Mouse (Mus musculus) liver, embryonic 11.5 days (tissue): ENCODE data around the gene Gm20696. TPM values are rescaled to one million over a fixed set of nuclear protein-coding genes. Genes with fewer than 3 reads are reported as not detected.

ENCODE experiments used
- ATAC-seq: fragments of 200-750 bp; cut with Nextera tagmentation; replicated peaks from 2 replicates; pipeline ENCODE4 v1.8.0; 2017; ENCODE audit warnings: moderate number of reproducible peaks, mild to moderate bottlenecking, moderate TSS enrichment, moderate library complexity; ENCODE audit not compliant: low FRiP score
- DNase-seq: peaks from one replicate; pipeline ENCODE4 v3.0.0-alpha.2; 2017; ENCODE audit warnings: low spot score
- H3K27ac ChIP-seq: fragments of 300-500 bp; sonication (generic); 2 replicates; pipeline ENCODE4 v1.5.1; 2014; ENCODE audit warnings: mild to moderate bottlenecking, low read depth, low read length, control low read depth
- H3K27me3 ChIP-seq: fragments of 300-500 bp; sonication (generic); replicated peaks from 2 replicates; pipeline ENCODE4 v1.6.1; 2014; ENCODE audit warnings: low read length, mixed read lengths; ENCODE audit not compliant: control insufficient read depth, insufficient read depth
- H3K36me3 ChIP-seq: fragments of 300-500 bp; sonication (generic); 2 replicates; pipeline ENCODE4 v1.6.1; 2014; ENCODE audit warnings: mild to moderate bottlenecking, low read length, moderate library complexity, mixed read lengths; ENCODE audit not compliant: control insufficient read depth, insufficient read depth
- H3K4me1 ChIP-seq: fragments of 300-500 bp; sonication (generic); replicated peaks from 2 replicates; pipeline ENCODE4 v1.6.1; 2014; ENCODE audit warnings: low read length, mixed read lengths; ENCODE audit not compliant: control insufficient read depth, insufficient read depth
- H3K4me2 ChIP-seq: fragments of 300-500 bp; sonication (generic); 2 replicates; pipeline ENCODE4 v1.6.1; 2014; ENCODE audit warnings: mild to moderate bottlenecking, control low read depth, moderate library complexity
- H3K4me3 ChIP-seq: fragments of 300-500 bp; sonication (generic); 2 replicates; pipeline ENCODE4 v1.5.1; 2014; ENCODE audit warnings: low read depth, low read length, control low read depth
- H3K9ac ChIP-seq: fragments of 300-500 bp; sonication (generic); 2 replicates; pipeline ENCODE4 v1.6.1; 2014; ENCODE audit warnings: low read depth, low read length, control low read depth
- H3K9me3 ChIP-seq: fragments of 300-500 bp; sonication (generic); 2 replicates; pipeline ENCODE4 v1.6.1; 2016; ENCODE audit warnings: low read length, inconsistent platforms, mixed read lengths; ENCODE audit not compliant: control insufficient read depth
- WGBS: fragments of 180-500 bp; shearing (Covaris S2); extraction: QIAGEN DNeasy Blood & Tissue Kit; methylation state at CpG from one replicate; pipeline ENCODE4 v1.1.7; 2014; 5-methylcytosine and 5-hydroxymethylcytosine counted together
- polyA plus RNA-seq: library from polyadenylated mRNA; unstranded; fragments of >200 nt; fragmentation: Nextera tagmentation; extraction: Ambion mirVana; gene quantifications from 2 replicates; pipeline ENCODE4 v1.2.1, GENCODE M21; 2014

The Gm20696 gene
- polyA plus RNA-seq, 1 experiment from 2014 or later = 2.4 TPM

DNA sequence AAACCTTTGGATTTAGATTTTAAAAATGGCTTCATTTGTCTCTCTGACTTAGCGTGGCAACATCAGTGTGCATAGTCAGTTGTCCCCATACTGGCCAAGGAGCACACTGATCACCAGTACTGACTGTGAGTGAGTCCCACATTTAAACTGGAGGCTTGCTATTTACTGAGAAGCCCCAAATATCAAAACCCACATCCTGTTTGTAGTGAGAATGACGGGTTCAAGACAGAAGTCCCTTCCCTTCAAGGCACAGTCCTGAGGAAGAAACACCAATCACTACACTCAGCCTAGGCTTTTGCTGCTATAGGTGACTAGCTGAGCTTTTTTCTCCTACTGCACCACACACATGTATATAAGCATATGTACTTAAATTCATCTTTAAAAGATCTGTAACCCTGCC lies 408.9 kb downstream of the Gm20696 start:
- no peaks in the 10 kb centered on the region for H3K27me3 ChIP-seq

DNA sequence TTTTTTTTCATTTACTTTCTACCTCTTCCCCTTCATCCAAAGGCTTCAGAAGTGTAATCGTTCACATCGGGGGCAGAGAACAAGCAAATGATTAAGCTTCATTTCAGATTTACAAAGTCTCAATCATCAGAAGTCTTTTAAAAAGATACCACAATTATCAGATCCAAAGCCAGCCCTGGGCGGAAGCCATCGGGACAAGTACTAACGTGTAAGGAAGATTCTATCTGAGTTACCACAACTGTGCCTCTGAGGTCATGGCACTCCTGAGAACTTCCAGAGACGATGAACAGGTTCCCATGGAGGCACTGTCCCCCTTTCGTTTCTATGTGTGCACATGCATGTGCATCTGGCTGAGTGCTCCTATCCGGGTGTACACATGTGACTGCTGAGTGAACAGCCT lies 413.3 kb downstream of the Gm20696 start:
- Histone ChIP-seq H3K27ac (no peak overlapping the region), H3K9me3 (no peaks in the 10 kb centered on the region), H3K4me3 (no peak overlapping the region), H3K4me1 (no peaks in the 10 kb centered on the region; the same call in 1 of the 2 replicates), H3K4me2 (no peak overlapping the region), H3K36me3 (no peaks in the 10 kb centered on the region), H3K9ac (no peak overlapping the region), H3K27me3 (no peaks in the 10 kb centered on the region)
- 73% methylated on average over 8 of the region's 8 CpGs for WGBS
- no peak for DNase-seq
- ATAC-seq = no peak

More for the DNA sequence above, 408.9 kb downstream of the Gm20696 start:
- peaks cover 4% of the 10 kb centered on the region; the same call in 1 of the 2 replicates for H3K4me1 ChIP-seq
- no peaks in the 10 kb centered on the region for H3K36me3 ChIP-seq
- no peak overlapping the region for H3K4me2 ChIP-seq
- H3K27ac ChIP-seq = no peak overlapping the region
- WGBS = 52% methylated on average over 2 of the region's 2 CpGs
- H3K4me3 ChIP-seq = no peak overlapping the region
- DNase-seq = no peak
- H3K9me3 ChIP-seq = no peaks in the 10 kb centered on the region
- no peak overlapping the region for H3K9ac ChIP-seq
- no peak for ATAC-seq

DNA sequence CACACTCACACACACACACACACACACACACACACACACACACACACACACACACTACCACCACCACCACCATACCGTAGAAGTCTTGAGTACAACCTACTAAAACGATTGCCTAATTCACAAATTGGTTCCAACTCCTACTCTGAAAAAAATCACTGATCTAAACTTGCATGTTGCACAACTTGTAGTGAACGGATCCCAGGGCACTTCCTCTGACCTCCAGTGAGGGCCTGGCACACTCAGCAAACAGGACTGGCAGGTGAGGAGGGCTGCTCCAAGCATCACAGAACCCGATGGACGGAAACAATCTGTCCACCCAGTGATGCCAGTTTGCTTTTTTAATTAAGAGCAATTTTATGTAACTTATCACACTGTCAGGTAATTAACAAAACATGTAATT lies 413.8 kb downstream of the Gm20696 start:
- no peak overlapping the region for H3K9ac ChIP-seq
- H3K9me3 ChIP-seq = no peaks in the 10 kb centered on the region
- WGBS = 66% methylated on average over 5 of the region's 5 CpGs
- ATAC-seq = no peak
- H3K36me3 ChIP-seq = no peaks in the 10 kb centered on the region
- no peaks in the 10 kb centered on the region; the same call in 1 of the 2 replicates for H3K4me1 ChIP-seq
- no peak overlapping the region for H3K27ac ChIP-seq
- no peak overlapping the region for H3K4me3 ChIP-seq
- no peak overlapping the region for H3K4me2 ChIP-seq
- H3K27me3 ChIP-seq = no peaks in the 10 kb centered on the region
- DNase-seq = no peak

DNA sequence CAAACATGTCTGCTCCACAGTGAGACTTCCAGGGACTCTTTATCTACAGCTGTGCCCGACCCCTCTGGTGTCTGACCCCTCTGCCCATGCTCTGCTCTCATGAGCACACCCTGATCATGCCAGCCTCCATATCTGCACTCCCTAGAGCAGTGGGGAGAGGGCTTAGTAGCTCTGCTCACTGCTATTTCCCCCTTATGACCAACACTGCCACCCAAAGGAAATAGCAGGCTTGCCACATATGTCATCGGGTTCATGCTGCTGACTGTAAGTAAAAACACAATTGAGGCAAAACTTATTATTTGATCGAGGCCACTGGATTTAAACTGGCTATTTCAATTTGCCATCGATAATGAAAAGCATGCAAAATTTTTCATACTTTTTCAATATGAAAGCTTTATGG lies 414.7 kb downstream of the Gm20696 start:
- Histone ChIP-seq H3K4me2 (no peak overlapping the region), H3K27ac (no peak overlapping the region), H3K36me3 (no peaks in the 10 kb centered on the region), H3K27me3 (no peaks in the 10 kb centered on the region), H3K9me3 (no peaks in the 10 kb centered on the region), H3K4me1 (no peaks in the 10 kb centered on the region), H3K9ac (no peak overlapping the region), H3K4me3 (no peak overlapping the region)
- WGBS = 80% methylated on average over 4 of the region's 4 CpGs
- no peak for ATAC-seq
- DNase-seq = no peak

DNA sequence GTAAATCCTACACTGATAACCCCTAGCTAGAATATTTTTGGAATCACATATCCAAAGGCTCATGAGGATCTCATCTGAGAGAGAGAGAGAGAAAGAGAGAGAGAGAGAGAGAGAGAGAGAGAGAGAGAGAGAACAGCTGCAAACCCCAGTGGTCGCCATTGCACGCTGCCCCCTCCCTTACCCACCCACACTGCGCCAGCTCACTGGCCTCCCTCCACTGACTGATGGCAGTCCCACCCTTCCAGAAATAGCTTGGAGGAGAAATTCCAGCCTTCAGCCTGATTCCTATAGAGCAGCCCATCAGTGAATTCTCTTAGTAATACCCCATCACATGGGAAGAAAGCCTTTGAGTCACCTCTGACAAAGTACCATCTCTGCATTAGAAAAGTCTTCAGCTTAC lies 415.4 kb downstream of the Gm20696 start:
- no peak overlapping the region for H3K4me3 ChIP-seq
- H3K4me1 ChIP-seq = no peaks in the 10 kb centered on the region
- H3K36me3 ChIP-seq = no peaks in the 10 kb centered on the region
- ATAC-seq (no peak), DNase-seq (no peak)
- WGBS = 91% methylated on average over 3 of the region's 3 CpGs
- no peak overlapping the region for H3K4me2 ChIP-seq
- H3K27ac ChIP-seq = no peak overlapping the region
- H3K27me3 ChIP-seq = no peaks in the 10 kb centered on the region
- H3K9ac ChIP-seq = no peak overlapping the region
- no peaks in the 10 kb centered on the region for H3K9me3 ChIP-seq

GRCm38 (mm10) chr6:99249496-99250030 lies 417.0 kb downstream of the Gm20696 start:
- H3K36me3 ChIP-seq = no peaks in the 10 kb centered on the region
- H3K9ac ChIP-seq = no peak overlapping the region

GRCm38 (mm10) chr6:99248396-99248795 lies 418.2 kb downstream of the Gm20696 start:
- Histone ChIP-seq H3K9me3 (no peaks in the 10 kb centered on the region), H3K36me3 (no peaks in the 10 kb centered on the region), H3K4me1 (no peaks in the 10 kb centered on the region), H3K4me3 (no peak overlapping the region), H3K27ac (no peak overlapping the region), H3K27me3 (no peaks in the 10 kb centered on the region), H3K9ac (no peak overlapping the region), H3K4me2 (no peak overlapping the region)
- WGBS = 69% methylated on average over 8 of the region's 8 CpGs
- ATAC-seq (no peak), DNase-seq (no peak)

More at GRCm38 (mm10) chr6:99249496-99250030, 417.0 kb downstream of the Gm20696 start:
- H3K27me3 ChIP-seq = no peaks in the 10 kb centered on the region
- H3K27ac ChIP-seq = no peak overlapping the region
- no peak for DNase-seq
- H3K4me1 ChIP-seq = no peaks in the 10 kb centered on the region
- no peak for ATAC-seq
- H3K9me3 ChIP-seq = no peaks in the 10 kb centered on the region
- no peak overlapping the region for H3K4me3 ChIP-seq
- WGBS = 77% methylated on average over 5 of the region's 5 CpGs
- no peak overlapping the region for H3K4me2 ChIP-seq

DNA sequence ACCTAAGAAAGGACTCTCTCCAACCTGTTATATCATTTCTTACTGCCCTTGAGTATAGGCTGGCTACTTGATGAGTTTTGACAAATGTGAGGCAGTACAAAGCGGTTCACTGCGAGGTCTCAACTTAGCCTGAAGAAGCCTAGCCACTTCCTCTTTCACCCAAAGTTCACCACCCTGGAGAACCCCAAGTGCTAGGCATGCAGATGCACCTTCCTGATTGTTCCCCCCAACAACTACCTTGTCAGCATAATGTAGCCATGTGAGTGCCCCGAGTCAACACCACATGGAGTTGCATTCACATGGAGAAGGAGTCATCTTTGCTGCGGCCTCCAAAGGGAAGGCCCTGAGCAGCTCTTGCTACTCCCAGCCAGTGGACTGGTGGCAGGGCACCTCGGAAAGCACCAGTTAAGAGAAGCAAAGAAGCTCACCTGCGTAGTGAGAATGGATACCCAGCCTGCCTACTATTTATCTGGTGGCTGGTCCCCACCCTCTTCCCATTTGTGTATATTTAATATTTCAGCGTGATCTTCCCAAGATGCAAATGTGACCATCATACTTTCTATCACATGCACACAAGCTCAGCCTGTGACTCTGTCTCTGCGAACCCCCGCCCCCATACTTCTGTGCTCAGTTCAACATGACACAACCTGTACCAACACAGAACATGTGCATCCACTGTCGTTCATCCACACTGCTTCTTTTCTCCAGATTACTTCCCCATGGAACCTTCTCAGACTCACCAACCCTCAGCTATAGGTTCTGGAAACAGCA lies 424.8 kb downstream of the Gm20696 start:
- Histone ChIP-seq H3K9me3 (no peaks in the 10 kb centered on the region), H3K4me1 (peaks cover 3% of the 10 kb centered on the region; the same call in 1 of the 2 replicates), H3K27ac (no peak overlapping the region), H3K27me3 (no peaks in the 10 kb centered on the region), H3K36me3 (no peaks in the 10 kb centered on the region), H3K4me3 (no peak overlapping the region), H3K4me2 (no peak overlapping the region), H3K9ac (no peak overlapping the region)
- DNase-seq = no peak
- WGBS = 77% methylated on average over 10 of the region's 10 CpGs
- ATAC-seq = no peak

GRCm38 (mm10) chr6:99240764-99241163 lies 425.8 kb downstream of the Gm20696 start:
- no peaks in the 10 kb centered on the region for H3K27me3 ChIP-seq
- H3K36me3 ChIP-seq = no peaks in the 10 kb centered on the region
- no peak overlapping the region for H3K27ac ChIP-seq

More at GRCm38 (mm10) chr6:99240764-99241163, 425.8 kb downstream of the Gm20696 start:
- no peak overlapping the region for H3K9ac ChIP-seq
- H3K4me2 ChIP-seq = no peak overlapping the region
- ATAC-seq = no peak
- H3K9me3 ChIP-seq = no peaks in the 10 kb centered on the region
- no peak for DNase-seq
- H3K4me1 ChIP-seq = peaks cover 3% of the 10 kb centered on the region
- no peak overlapping the region for H3K4me3 ChIP-seq
